8 mouse cellular contexts compared by ENCODE assay signal in the genomic region with DNA sequence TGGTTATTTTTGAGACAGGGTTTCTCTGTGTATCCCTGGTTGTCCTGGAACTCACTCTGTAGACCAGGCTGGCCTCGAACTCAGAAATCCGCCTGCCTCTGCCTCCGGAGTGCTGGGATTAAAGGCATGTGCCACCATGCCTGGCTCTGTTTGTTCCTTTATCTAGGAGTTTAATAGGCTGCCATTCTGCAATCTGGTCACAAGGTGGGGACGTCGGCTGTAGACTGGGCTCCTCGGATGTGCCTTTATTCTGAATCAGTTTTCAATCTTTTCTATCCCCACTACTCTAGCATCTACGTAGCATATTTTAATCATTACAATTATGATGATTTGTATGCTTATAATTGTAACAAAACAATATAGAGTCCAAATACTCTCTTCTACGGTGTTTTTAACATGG. TPM values are rescaled to one million over a fixed set of nuclear protein-coding genes. Genes with fewer than 3 reads are reported as not detected.
DNase-seq lines count a peak whose midpoint lies in the region; ATAC-seq lines count a peak whose summit lies in the region.
"Not testable (repeated sequence)": the region's sequence is repeated elsewhere in the genome, so short reads cannot be mapped to it uniquely, and the experiment has no call there.

No protein-coding gene starts in this region.

- not testable (repeated sequence) for H3K27ac ChIP-seq in heart, embryonic 12.5 days (ENCODE audit: poor library complexity, severe bottlenecking)

- not testable (repeated sequence) for H3K4me3 ChIP-seq in heart, embryonic 12.5 days

- not testable (repeated sequence) for H3K4me2 ChIP-seq in heart, embryonic 12.5 days

- not testable (repeated sequence) for H3K4me1 ChIP-seq in heart, embryonic 12.5 days (replicated peaks)

- H3K36me3 ChIP-seq in heart, embryonic 12.5 days: not testable (repeated sequence)

- DNase-seq in CD4-positive, CD25-positive, alpha-beta regulatory T cell, adult 2 months (ENCODE audit: low read depth, low spot score): peak; percentile 56
- peak; percentile 46 for DNase-seq in adrenal gland, postnatal 10 days
- peak; percentile 65 for DNase-seq in embryo, embryonic 11 days
- peak; percentile 35 for DNase-seq in kidney, adult 18-20 months
- peak; percentile 11 to 43 for DNase-seq in left cerebral cortex, postnatal 10 days (ENCODE audit: extremely low spot score in 1 of 2, low spot score in 2 of 2)
- peak; percentile 54 for DNase-seq in lung, postnatal 36 days
- peak; percentile 37 to 58 for DNase-seq in right cerebral cortex, postnatal 10 days (ENCODE audit: low spot score in 2 of 2)

- H3K9ac ChIP-seq in heart, embryonic 12.5 days: not testable (repeated sequence)

- peak; percentile 42; the same call in 1 of the 2 replicates for ATAC-seq in heart, embryonic 12.5 days (ENCODE audit: insufficient number of reproducible peaks, low FRiP score)

- WGBS in heart, embryonic 12.5 days: 34% methylated on average over 8 of the region's 8 CpGs

- intact Hi-C loops in left cerebral cortex, postnatal 10 days (cut with DNase I): loop anchor here (5.0 kb wide), 1 partner anchor 100 kb away; a partner anchor contains a TSS

- H3K9me3 ChIP-seq in heart, embryonic 12.5 days (replicated peaks): not testable (repeated sequence)

- H3K27me3 ChIP-seq in heart, embryonic 12.5 days (replicated peaks): not testable (repeated sequence)

RNA-seq across cellular contexts. Expression of a gene that starts 11.1 kb away (rescaled TPM):
- 1 to 10 TPM; 2.9 to 6.8 TPM for total RNA-seq in adrenal gland, postnatal 10 days (2021)
- 131 and 133 TPM in 2 replicates for polyA plus RNA-seq in heart, embryonic 12.5 days (2016; fragmentation: Nextera tagmentation; extraction: Ambion mirVana)
- total RNA-seq in left cerebral cortex, postnatal 10 days (2021): 1 to 10 TPM; 1.9 to 3.5 TPM
